Mouse (Mus musculus) E14TG2a.4 (cell line): ENCODE measurements at regions not wholly inside any gene's neighbourhood (a gene's known extent, or its start where the extent isn't known, plus 50 kb on each side); places are given as distances from the start of the nearest gene placed in this dataset.

Source experiments
- CTCF ChIP-seq: conservative IDR thresholded peaks from 2 replicates; pipeline ENCODE4 v1.5.1; 2014; ENCODE audit warnings: low read length
- POU5F1 ChIP-seq: IDR thresholded peaks from 2 replicates; pipeline ENCODE4 v1.6.1; 2014; ENCODE audit warnings: low read length, borderline replicate concordance

DNA sequence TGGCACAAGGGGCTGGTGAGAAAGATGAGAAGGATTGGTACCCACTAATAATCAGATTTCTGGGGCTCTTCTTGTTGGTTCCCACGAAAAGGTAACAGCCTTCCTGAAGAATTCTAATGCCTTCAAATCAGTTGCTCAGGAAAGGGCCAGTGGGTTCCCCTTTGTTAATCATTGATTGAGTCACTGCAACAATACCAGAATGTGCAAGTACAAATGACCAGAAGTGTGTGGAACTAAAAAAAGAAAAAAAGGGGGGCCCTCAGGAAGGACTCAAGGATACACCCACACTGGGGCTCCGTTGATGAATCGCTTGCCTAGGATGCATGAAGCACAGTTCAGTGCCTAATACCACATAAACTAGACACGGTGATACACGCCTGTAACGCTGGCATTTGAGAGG, 179.0 kb upstream of the Klf3 start:
- TF ChIP-seq CTCF (no peak), POU5F1 (no peak)
